Mouse (Mus musculus) cerebral cortex, adult 2 months (tissue): ENCODE measurements around the gene Ccl20.

Experiments used
- WGBS: fragments of 180-500 bp; shearing (Covaris S2); methylation state at CpG from one replicate; pipeline ENCODE4 v1.1.7; 2018; 5-methylcytosine and 5-hydroxymethylcytosine counted together

Gene Ccl20

GRCm38 (mm10) chr1:83142055-83142454 is 25.5 kb downstream of the Ccl20 start:
- 91% methylated on average over 5 of the region's 5 CpGs for WGBS

GRCm38 (mm10) chr1:83146547-83146946 is 30.0 kb downstream of the Ccl20 start:
- 89% methylated on average over 2 of the region's 2 CpGs for WGBS

- 75% methylated on average over 3 of the region's 3 CpGs for WGBS
These were observed 33.7 kb downstream of the Ccl20 start for GRCm38 (mm10) chr1:83150227-83150626.

GRCm38 (mm10) chr1:83152961-83153360 is 36.4 kb downstream of the Ccl20 start:
- WGBS = 52% methylated on average over 3 of the region's 3 CpGs

GRCm38 (mm10) chr1:83156876-83157275 is 40.3 kb downstream of the Ccl20 start:
- WGBS = 67% methylated on average over 1 of the region's 1 CpGs

GRCm38 (mm10) chr1:83159603-83160002 is 43.0 kb downstream of the Ccl20 start, which contains the start of gene Daw1:
Daw1 (plus strand) TSS chr1:83159752.
- WGBS = 2% methylated on average over 16 of the region's 16 CpGs

- WGBS = 82% methylated on average over 3 of the region's 3 CpGs
These were observed 45.1 kb downstream of the Ccl20 start for GRCm38 (mm10) chr1:83161658-83162057.

GRCm38 (mm10) chr1:83164027-83164426 is 47.5 kb downstream of the Ccl20 start:
- 59% methylated on average over 3 of the region's 3 CpGs for WGBS
